Mouse (Mus musculus) MEL (cell line): ENCODE results near the gene Mmgt2.

Source experiments
- CTCF ChIP-seq, 3 experiments: IDR thresholded peaks in 2 of 3; conservative IDR thresholded peaks in 1 of 3; 2 replicates each; pipeline ENCODE4 v1.5.1; 2011 to 2012; ENCODE audit warnings: low read length in 3 of 3, low read depth in 2 of 3, mild to moderate bottlenecking in 2 of 3, improper control_type of control experiment in 1 of 3, inconsistent platforms in 1 of 3, mixed read lengths in 1 of 3, moderate library complexity in 1 of 3; ENCODE audit not compliant: control insufficient read depth in 1 of 3, insufficient read depth in 1 of 3, poor library complexity in 1 of 3, severe bottlenecking in 1 of 3
- EP300 ChIP-seq, 2 experiments: IDR thresholded peaks; 2 replicates each; pipeline ENCODE4 v1.6.1; 2011; ENCODE audit warnings: improper control_type of control experiment in 2 of 2, low read length in 2 of 2, low read depth in 1 of 2, mild to moderate bottlenecking in 1 of 2
- GATA1 ChIP-seq: IDR thresholded peaks from 2 replicates; pipeline ENCODE4 v1.6.1; 2011; ENCODE audit warnings: low read depth, low read length, improper control_type of control experiment
- JUND ChIP-seq: IDR thresholded peaks from 2 replicates; pipeline ENCODE4 v1.6.1; 2011; ENCODE audit warnings: low read depth, mild to moderate bottlenecking, improper control_type of control experiment, low read length
- MAX ChIP-seq: IDR thresholded peaks from 2 replicates; pipeline ENCODE4 v1.6.1; 2011; ENCODE audit warnings: low read length, improper control_type of control experiment
- MAZ ChIP-seq: IDR thresholded peaks from 2 replicates; pipeline ENCODE4 v1.6.1; 2012; ENCODE audit warnings: low read depth, mild to moderate bottlenecking, inconsistent platforms, low read length, improper control_type of control experiment
- MXI1 ChIP-seq: IDR thresholded peaks from 2 replicates; pipeline ENCODE4 v1.6.1; 2011; ENCODE audit warnings: mild to moderate bottlenecking, low read depth, low read length, improper control_type of control experiment
- NRF1 ChIP-seq: IDR thresholded peaks from 2 replicates; pipeline ENCODE4 v1.6.1; 2014; ENCODE audit warnings: low read depth, mild to moderate bottlenecking, inconsistent platforms, low read length, improper control_type of control experiment, moderate library complexity; ENCODE audit not compliant: poor library complexity, insufficient read depth, severe bottlenecking
- POLR2A ChIP-seq, 2 experiments: IDR thresholded peaks; 2 replicates each; pipeline ENCODE4 v1.6.1; 2011 to 2012; ENCODE audit warnings: low read length in 2 of 2, mild to moderate bottlenecking in 2 of 2, control low read depth in 1 of 2, improper control_type of control experiment in 1 of 2, low read depth in 1 of 2, moderate library complexity in 1 of 2; ENCODE audit not compliant: control insufficient read depth in 1 of 2, insufficient read depth in 1 of 2, poor library complexity in 1 of 2
- RCOR1 ChIP-seq: IDR thresholded peaks from 2 replicates; pipeline ENCODE4 v1.6.1; 2012; ENCODE audit warnings: low read depth, mild to moderate bottlenecking, inconsistent platforms, low read length, improper control_type of control experiment
- SMC3 ChIP-seq: IDR thresholded peaks from 2 replicates; pipeline ENCODE4 v1.6.1; 2011; ENCODE audit warnings: low read depth, low read length, improper control_type of control experiment
- TBP ChIP-seq: IDR thresholded peaks from 2 replicates; pipeline ENCODE4 v1.8.0; 2011; ENCODE audit warnings: low read depth, low read length, improper control_type of control experiment

DNA sequence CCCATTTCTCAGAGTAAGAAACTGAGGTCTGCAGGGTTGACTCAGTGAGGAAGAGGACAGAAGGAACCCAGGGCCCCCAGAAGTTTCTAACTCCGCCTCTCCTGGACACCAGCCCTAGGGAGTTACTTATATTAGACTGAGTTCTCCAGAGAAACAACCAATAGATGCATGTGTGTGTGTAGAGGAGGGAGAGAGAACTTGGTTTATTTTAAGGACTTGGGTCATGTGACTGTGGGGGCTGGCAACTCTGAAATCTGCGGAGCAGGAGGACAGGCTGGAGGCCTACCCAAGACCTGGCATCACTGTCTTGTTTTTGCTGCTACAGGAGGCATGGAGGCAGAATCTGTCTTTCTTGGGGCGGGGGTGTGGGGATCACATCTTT is 11.6 kb upstream of the Mmgt2 start:
- TF ChIP-seq MAZ (no peak), CTCF (IDR thresholded peaks at IDR 0.05 in 2 of 3, conservative IDR thresholded peaks at IDR 0.05 in 1 of 3; ENCODE audit: control insufficient read depth in 1 of 3, insufficient read depth in 1 of 3, low read depth in 2 of 3, low read length in 3 of 3, poor library complexity in 1 of 3, severe bottlenecking in 1 of 3) (no peak), MAX (no peak), POLR2A (IDR thresholded peaks at IDR 0.05; ENCODE audit: control insufficient read depth in 1 of 2, insufficient read depth in 1 of 2, low read depth in 1 of 2, low read length in 2 of 2, poor library complexity in 1 of 2) (no peak), SMC3 (no peak), RCOR1 (no peak), TBP (no peak), GATA1 (no peak), EP300 (IDR thresholded peaks at IDR 0.05; ENCODE audit: low read depth in 1 of 2, low read length in 2 of 2) (no peak), MXI1 (no peak), NRF1 (no peak), JUND (no peak)
